Mouse (Mus musculus) liver, embryonic 14.5 days (tissue): ENCODE results near the gene Hemgn.

Experiments used
- CTCF ChIP-seq: IDR thresholded peaks from 2 replicates; pipeline ENCODE4 v1.5.1; 2016; ENCODE audit warnings: antibody characterized with exemption, low read depth, control low read depth
- EP300 ChIP-seq: IDR thresholded peaks from 2 replicates; pipeline ENCODE4 v1.6.1; 2016; ENCODE audit warnings: antibody characterized with exemption, low read depth

DNA sequence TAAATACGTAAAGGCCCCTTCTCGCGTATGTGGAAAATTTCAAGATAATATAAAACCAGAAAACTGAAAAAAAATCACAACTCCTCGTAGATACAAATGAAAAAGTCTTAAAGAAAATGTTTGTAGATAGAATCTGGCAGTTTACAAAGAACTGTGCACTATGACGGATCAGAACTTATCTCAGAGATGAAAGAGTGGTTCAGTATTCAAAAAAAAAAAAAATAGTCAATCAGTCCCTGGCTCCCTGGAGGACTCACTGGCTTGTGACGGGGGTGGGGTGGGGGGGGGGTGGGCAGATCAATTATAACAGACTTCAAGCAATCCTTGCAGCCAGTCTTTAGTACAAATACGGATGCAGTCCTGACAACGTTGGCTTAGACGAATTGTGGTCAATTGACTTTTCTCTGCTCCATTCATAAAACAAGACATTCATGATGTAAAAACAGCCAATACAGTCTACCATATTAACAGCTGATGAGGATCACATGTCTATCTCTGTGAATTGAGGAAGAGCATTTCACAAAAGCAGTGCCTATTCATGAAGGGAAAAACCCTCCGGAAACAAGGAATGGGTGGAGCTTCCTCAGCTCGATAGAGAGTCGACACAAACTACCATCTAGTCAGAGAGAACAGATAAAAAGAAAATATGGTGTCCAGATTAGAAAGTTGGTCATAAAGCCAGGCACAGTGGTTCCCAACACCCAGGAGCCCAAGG is 53.6 kb downstream of the Hemgn start:
- TF ChIP-seq CTCF (no peak), EP300 (no peak)
